Mouse (Mus musculus): ENCODE measurements around the gene Ttc39b.
"Not testable (repeated sequence)": the region's sequence is repeated elsewhere in the genome, so short reads cannot be mapped to it uniquely, and the experiment has no call there.

Ttc39b gene

DNA sequence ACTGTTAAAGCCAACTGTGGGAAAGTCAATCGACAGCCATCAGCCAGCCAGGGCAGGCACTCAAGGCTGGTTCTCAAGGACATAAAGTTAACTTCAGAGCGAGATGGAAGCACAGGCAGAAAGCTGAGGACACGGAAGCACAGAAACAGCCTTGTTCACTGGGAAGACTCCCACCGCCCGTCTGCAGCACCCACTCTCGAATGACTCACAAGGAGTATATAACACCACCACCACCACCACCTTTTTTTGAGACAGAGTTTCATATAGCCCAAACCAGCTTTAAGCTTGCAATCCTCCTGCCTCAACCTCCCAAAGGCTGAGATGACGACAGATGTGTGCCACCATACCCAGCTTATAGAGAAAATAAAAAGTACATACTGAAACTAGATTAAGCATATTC, 44.8 kb downstream of the Ttc39b start:
- no peak for DNase-seq (ENCODE audit: extremely low read depth, low read depth, low spot score)

DNA sequence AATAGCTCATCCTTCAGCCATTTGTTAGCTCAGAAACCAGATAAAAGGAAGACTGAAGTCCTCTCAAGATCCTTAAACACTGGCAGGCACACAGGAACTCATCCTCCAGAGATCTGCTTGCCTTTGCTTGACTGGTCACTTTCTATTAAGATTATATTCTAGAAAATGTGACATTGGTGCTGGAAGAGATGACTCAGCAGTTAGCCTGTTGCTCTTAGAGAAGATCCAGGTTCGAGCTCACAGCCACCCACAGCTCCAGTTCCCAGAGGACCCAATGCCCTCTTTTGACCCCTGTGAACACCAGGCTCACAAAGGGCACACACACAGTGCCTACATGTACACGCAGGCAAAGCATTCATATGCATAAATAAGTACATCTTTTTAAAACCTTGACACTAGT, 49.8 kb downstream of the Ttc39b start:
- DNase-seq (ENCODE audit: extremely low read depth, low read depth, low spot score), result no peak

GRCm38 (mm10) chr4:83273616-83274050, 50.4 kb downstream of the Ttc39b start:
- no peak for DNase-seq (ENCODE audit: extremely low read depth, low read depth, low spot score)

- DNase-seq (ENCODE audit: extremely low read depth, low read depth, low spot score), result no peak
Measured at GRCm38 (mm10) chr4:83272917-83273615, 51.0 kb downstream of the Ttc39b start.

DNA sequence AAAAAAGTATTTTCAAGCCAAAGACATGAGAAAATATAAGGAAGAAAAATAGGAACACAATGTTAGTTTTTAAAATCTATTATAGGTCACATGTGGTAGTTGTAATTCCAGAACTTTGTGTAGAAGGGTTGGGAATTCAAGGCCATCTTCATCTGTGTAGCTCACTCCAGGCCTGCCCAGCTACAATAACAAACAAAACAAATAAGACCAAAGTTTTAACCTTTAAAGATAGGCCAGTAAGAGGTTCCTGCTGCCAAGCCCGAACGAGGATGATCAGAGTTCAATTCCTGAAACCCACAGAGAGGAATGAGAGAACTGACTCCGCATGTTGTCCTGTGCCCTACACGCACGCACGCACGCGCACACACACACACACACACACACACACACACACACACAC, 53.6 kb downstream of the Ttc39b start:
- DNase-seq (ENCODE audit: extremely low read depth, low read depth, low spot score), result no peak

DNA sequence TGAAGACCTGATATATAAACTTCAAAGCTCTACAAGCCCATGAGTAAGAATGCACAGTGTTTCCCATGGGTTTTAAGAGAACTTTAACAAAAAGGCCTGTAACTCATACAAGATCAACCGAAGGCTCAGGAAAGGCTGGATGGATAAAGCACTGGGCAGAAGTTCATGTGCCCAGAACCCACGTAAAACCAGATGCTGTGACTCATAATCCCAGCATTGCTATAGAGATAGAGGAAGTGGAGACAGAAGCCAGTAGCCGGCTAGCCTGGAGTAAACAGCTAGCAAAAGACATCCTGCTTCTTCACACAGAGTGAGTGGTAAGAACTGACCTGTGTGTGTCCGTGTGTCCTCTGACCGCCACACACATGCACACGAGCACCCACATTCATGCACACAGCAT, 54.4 kb downstream of the Ttc39b start:
- no peak for DNase-seq (ENCODE audit: extremely low read depth, low read depth, low spot score)

- DNase-seq (ENCODE audit: extremely low read depth, low read depth, low spot score), result no peak
Measured at GRCm38 (mm10) chr4:83265926-83266692, 57.9 kb downstream of the Ttc39b start.

- no peak for DNase-seq (ENCODE audit: extremely low read depth, low read depth, low spot score)
Measured at GRCm38 (mm10) chr4:83264832-83265231, 59.2 kb downstream of the Ttc39b start.

GRCm38 (mm10) chr4:83261998-83262397, 62.1 kb downstream of the Ttc39b start:
- no peak for DNase-seq (ENCODE audit: extremely low read depth, low read depth, low spot score)

DNA sequence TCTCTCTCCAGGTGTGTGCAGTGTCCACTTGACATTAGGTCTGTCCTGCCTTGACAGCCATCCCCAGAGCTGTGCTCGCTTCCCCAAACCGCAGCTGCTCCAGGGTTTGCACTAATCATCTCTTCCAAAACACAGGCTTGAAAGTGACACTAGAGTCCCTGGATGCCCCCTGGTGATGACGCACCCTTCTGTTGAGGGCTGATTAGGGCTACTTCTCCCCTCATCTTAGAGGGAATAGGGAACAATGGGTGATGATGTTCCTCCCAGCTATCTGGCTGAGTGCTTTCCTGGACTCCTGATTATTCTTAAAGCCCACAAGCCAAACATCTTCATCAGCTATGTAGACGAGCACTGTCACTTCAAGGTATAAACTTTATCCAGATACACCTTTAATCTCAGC, 64.4 kb downstream of the Ttc39b start:
- DNase-seq (ENCODE audit: extremely low read depth, low read depth, low spot score), result no peak

DNA sequence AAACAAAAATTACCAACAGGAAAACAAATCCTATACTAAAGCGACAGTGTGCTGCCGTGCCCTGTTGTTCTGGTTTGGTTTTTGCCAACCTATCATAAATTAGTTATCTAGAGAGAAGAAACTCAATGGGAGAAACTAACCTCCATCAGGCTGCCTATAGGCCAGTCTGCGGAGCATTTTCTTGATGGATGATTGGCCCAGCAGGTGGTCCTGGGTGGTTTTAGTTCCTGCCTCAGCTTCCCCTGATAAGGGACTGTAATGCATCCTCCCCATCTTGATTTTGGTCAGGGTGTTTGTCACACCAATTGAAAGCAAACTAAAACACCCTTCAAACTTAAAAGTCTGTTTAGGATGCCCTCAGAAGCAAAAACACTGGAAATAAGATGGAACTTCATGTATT, 65.8 kb downstream of the Ttc39b start:
- DNase-seq (ENCODE audit: extremely low read depth, low read depth, low spot score), result no peak

DNA sequence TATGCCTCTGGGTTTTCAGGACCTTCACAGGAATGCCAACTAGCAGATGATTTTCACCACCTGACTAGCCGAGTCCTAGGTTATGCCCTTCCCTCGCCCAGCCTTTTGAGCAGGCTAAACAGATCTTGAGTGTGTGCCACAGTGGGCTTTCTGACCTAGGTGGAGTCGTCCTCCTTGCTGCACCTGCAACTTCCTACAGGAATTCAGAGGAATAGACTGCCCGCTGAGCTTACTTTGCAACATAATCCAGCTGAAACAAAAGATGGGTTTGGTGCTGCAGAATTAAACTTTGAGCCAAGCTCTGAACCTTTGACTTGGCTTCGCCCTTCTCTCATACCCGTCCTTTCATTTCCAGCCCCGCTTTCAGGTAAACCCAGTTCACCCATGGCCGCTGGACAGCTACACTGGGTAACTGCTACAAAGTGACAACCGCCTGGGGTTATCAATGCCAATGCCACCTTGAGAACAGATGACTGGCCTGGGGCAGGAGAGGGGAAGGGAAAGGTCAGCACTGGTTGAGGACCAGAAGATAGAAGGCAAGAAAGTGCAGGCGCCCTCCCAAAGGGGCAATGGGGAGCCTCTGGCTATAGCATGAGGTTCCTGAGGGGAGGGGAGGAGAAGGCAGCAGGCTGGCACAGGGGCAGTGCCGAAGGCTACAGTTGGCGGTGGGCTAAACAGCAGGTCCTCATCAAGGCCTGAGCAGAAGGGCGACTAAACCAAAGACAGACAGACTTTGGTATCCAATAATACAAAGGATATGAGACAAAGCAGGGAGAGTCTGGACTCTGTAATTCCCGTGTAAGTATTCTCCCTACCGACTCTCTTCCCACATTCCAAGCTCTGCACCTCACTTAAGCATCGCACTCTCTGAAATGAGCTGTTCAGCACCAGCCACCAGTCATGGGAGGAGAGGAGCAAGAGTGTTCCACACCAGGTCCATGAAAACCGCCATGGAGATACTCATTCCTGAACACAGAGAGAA, 66.5 kb downstream of the Ttc39b start:
- no peak for DNase-seq (ENCODE audit: extremely low read depth, low read depth, low spot score)

GRCm38 (mm10) chr4:83256779-83257178, 67.3 kb downstream of the Ttc39b start:
- DNase-seq (ENCODE audit: extremely low read depth, low read depth, low spot score), result peak; percentile 82

DNA sequence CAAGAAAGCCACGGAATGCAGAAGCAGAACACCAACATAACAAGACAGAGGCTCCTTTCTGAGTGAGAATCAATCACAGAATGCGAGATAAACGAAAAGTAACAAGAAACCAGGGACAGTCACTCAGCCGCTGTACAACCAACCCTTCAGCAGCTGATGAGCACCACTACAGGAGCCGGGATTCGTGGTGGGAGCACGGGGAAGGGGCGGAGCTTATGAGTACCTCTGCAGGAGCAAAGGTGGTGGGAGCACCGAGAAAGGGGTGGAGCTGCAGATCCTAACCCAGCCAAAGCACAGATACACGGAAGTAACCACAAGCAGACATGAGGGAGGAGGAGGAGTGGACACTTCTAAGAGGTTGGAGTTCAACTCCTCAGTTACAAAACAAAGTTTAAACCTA, 69.1 kb downstream of the Ttc39b start:
- no peak for DNase-seq (ENCODE audit: extremely low read depth, low read depth, low spot score)

DNA sequence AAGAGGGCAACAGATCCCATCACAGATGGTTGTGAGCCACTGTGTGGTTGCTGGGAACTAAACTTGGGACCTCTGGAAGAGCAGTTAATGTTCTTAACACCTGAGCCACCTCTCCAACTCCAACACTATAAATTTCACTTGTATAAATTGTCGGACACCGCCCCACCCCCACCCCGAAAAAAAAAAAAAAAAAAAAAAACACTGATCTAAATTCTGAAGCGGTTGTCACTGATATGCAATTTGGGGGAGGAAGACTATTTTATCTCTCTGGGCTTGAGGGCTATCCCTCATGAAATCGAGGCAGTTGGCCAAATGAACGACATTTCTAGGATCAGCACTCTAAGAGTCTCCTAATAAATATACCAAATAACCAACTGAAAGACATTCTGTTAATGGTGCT, 70.4 kb downstream of the Ttc39b start:
- DNase-seq (ENCODE audit: extremely low read depth, low read depth, low spot score), result no peak

GRCm38 (mm10) chr4:83243706-83244105, 80.3 kb downstream of the Ttc39b start:
- DNase-seq (ENCODE audit: extremely low read depth, low read depth, low spot score), result no peak

DNA sequence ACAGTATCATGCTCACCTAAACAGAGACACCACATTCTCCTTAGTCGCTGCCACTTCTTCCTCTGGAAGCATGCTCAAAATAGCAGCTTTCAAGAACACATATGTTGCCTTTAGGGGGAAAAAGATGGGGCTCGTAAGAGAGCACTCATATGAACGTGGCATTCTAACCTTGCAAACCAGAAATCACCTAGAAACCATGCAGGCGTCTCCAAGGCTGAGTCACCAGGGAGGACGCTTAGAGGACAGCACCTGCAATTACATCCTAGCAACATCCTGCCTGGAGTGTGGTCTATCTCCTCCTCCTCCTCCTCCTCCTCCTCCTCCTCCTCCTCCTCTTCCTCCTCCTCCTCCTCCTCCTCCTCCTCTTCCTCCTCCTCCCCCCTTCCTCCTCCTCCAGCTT, 82.4 kb downstream of the Ttc39b start:
- DNase-seq (ENCODE audit: extremely low read depth, low read depth, low spot score), result no peak

- DNase-seq (ENCODE audit: extremely low read depth, low read depth, low spot score), result no peak
Measured at GRCm38 (mm10) chr4:83237656-83238055, 86.4 kb downstream of the Ttc39b start.

DNA sequence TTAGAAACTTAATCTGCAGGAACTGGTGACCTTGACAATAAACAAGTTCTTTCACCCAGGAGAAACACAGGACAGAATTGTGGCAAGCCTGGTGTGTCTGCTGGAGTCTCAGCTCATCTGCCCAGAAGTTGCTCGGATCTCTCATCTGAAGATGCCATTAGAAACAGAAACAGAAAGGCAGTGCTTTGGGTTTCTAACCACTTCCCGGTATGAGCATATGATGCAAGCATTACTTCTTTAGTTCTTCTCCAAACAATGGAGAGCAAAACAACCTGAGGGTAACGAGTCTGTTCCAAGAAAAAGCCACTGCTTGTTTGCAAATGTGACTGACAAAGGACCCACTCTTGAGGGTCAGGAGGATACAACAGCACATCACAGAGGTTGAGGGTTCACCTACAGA, 88.8 kb downstream of the Ttc39b start:
- not testable (repeated sequence) for DNase-seq (ENCODE audit: extremely low read depth, low read depth, low spot score)

- DNase-seq (ENCODE audit: extremely low read depth, low read depth, low spot score), result no peak
Measured at GRCm38 (mm10) chr4:83234739-83235138, 89.3 kb downstream of the Ttc39b start.

- DNase-seq (ENCODE audit: extremely low read depth, low read depth, low spot score), result no peak
Measured at GRCm38 (mm10) chr4:83234132-83234531, 89.9 kb downstream of the Ttc39b start.

Measured in fat pad, adult 2 months (tissue).